Mouse (Mus musculus): ENCODE measurements around the gene Fbxl18.

DNA sequence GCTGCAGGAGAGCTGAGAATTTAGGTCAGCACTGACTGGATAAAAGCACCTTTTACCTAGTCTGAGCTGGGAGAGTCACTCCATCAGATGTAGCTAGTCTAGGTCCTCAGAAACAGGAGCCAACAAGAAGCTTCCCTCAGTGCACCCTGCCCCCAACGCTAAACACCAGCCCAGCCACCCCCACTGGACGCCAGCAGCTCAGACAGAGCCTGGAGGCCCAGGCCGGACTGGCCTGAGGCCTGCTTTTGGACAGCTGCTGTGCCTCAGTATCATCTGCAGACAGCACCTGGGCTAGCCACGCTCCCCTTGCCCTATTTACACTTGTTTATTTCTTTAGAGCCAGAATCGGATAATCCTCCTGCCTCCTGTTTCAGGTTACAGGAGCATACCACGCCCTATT lies 58.3 kb downstream of the Fbxl18 start:
- TF ChIP-seq CTCF (conservative IDR thresholded peaks at IDR 0.05; ENCODE audit: low read length) (no peak), POU5F1 (IDR thresholded peaks at IDR 0.05; ENCODE audit: borderline replicate concordance, low read length) (no peak), NANOG (IDR thresholded peaks at IDR 0.05; ENCODE audit: borderline replicate concordance, low read length) (no peak)
